Mouse (Mus musculus) embryonic facial prominence, embryonic 10.5 days (tissue): Measurements from ENCODE around the gene Evi5l. TPM values are rescaled to one million over a fixed set of nuclear protein-coding genes. Genes with fewer than 3 reads are reported as not detected.

ENCODE experiments used
- DNase-seq: peaks from one replicate; pipeline ENCODE4 v3.0.0-alpha.2; 2017; ENCODE audit warnings: low spot score
- H3K27ac ChIP-seq: fragments of 300-500 bp; sonication (generic); replicated peaks from 2 replicates; pipeline ENCODE4 v1.5.1; 2016; ENCODE audit warnings: mild to moderate bottlenecking
- H3K27me3 ChIP-seq: fragments of 300-500 bp; sonication (generic); replicated peaks from 2 replicates; pipeline ENCODE4 v1.6.1; 2016; ENCODE audit warnings: low read depth, mild to moderate bottlenecking; ENCODE audit not compliant: poor library complexity, severe bottlenecking
- H3K36me3 ChIP-seq: fragments of 300-500 bp; sonication (generic); replicated peaks from 2 replicates; pipeline ENCODE4 v1.6.1; 2016; ENCODE audit warnings: mild to moderate bottlenecking, moderate library complexity
- H3K4me1 ChIP-seq: fragments of 300-500 bp; sonication (generic); 2 replicates; pipeline ENCODE4 v1.6.1; 2016
- H3K4me3 ChIP-seq: fragments of 300-500 bp; sonication (generic); 2 replicates; pipeline ENCODE4 v1.5.1; 2016; ENCODE audit warnings: mild to moderate bottlenecking, moderate library complexity
- H3K9me3 ChIP-seq: fragments of 300-500 bp; sonication (generic); 2 replicates; pipeline ENCODE4 v1.6.1; 2016; ENCODE audit warnings: mild to moderate bottlenecking
- WGBS: fragments of 180-500 bp; shearing (Covaris S2); methylation state at CpG from one replicate; pipeline ENCODE4 v1.1.7; 2016; 5-methylcytosine and 5-hydroxymethylcytosine counted together
- polyA plus RNA-seq: library from polyadenylated mRNA; unstranded; fragments of >200 nt; fragmentation: Nextera tagmentation; extraction: Ambion mirVana; gene quantifications from 2 replicates; pipeline ENCODE4 v1.2.1, GENCODE M21; 2016

The Evi5l gene
- polyA plus RNA-seq, 1 experiment from 2014 or later, result 25.9 TPM

- Histone ChIP-seq H3K27ac (no peak overlapping the region), H3K9me3 (no peaks in the 10 kb centered on the region), H3K36me3 (no peaks in the 10 kb centered on the region), H3K27me3 (no peaks in the 10 kb centered on the region), H3K4me1 (no peaks in the 10 kb centered on the region), H3K4me3 (no peak overlapping the region)
- DNase-seq, result no peak
- 81% methylated on average over 2 of the region's 2 CpGs for WGBS
Measured at GRCm38 (mm10) chr8:4174018-4174417, 7.7 kb downstream of the Evi5l start.

DNA sequence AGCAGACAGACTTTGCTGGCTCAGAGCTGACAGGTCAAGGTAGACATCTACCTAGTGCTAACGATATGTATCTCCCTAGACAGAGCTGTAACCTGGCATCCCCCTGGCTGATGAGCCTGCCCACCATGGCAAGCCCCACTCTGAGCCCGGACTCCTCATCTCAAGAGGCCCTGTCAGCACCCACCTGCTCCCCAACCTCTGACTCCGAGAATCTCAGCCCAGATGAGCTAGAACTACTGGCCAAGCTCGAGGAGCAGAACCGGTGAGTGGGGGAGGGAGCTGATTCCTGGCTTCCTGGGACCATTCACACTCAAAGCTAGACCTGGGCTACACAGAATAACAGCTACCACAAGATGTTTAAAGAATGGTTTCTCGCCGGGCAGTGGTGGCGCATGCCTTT lies 17.0 kb downstream of the Evi5l start:
- H3K4me3 ChIP-seq, result no peak overlapping the region
- no peak overlapping the region for H3K27ac ChIP-seq
- 82% methylated on average over 8 of the region's 8 CpGs for WGBS
- H3K36me3 ChIP-seq, result peaks cover 30% of the 10 kb centered on the region
- H3K9me3 ChIP-seq, result no peaks in the 10 kb centered on the region
- H3K27me3 ChIP-seq, result no peaks in the 10 kb centered on the region
- DNase-seq, result no peak
- H3K4me1 ChIP-seq, result no peaks in the 10 kb centered on the region

DNA sequence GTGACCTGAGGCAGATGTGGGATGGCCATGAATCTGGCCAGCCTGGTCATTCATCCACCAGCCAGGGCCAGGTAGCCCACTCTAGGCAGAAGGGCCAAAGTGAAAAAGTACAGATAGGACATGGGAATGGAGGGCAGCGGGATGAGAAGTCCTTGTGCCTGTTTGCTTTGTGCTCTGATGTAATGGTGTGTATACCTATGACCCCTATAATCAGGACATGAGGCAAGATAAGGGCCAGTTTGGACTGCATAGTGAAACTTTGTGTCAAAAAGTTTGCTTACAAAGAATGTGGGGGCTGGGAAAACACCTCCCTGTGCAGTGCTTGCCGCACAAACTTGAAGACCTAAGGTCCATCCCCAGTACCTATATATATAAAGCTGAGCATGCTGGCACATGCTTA lies 19.8 kb downstream of the Evi5l start:
- Histone ChIP-seq H3K27me3 (no peaks in the 10 kb centered on the region), H3K4me3 (no peak overlapping the region), H3K9me3 (no peaks in the 10 kb centered on the region), H3K27ac (no peak overlapping the region), H3K36me3 (peaks cover 30% of the 10 kb centered on the region), H3K4me1 (no peaks in the 10 kb centered on the region)
- no peak for DNase-seq
- 97% methylated on average over 2 of the region's 2 CpGs for WGBS

DNA sequence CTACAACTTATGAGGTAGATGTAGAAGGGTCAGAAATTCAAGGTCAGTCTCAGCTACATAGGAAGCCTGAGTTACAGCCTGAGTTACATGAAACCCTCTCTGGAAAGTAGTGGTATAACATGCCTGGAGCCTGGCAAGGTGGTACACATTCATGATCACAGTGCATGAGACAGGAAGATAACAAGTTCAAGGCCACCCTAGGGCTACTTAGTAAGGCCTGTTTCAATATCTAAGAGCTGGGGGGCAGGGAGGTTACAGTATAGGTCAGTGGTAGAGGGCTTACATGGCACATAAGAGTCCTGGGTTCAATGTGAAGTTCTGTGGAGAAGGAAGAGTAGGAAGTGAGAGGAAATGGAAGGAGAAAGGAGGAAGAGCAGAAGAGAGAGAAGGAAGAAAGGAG lies 22.2 kb downstream of the Evi5l start:
- DNase-seq, result no peak
- Histone ChIP-seq H3K27ac (no peak overlapping the region), H3K4me3 (no peak overlapping the region), H3K9me3 (no peaks in the 10 kb centered on the region), H3K4me1 (peaks cover 15% of the 10 kb centered on the region), H3K36me3 (peaks cover 30% of the 10 kb centered on the region), H3K27me3 (no peaks in the 10 kb centered on the region; the same call in 1 of the 2 replicates)

DNA sequence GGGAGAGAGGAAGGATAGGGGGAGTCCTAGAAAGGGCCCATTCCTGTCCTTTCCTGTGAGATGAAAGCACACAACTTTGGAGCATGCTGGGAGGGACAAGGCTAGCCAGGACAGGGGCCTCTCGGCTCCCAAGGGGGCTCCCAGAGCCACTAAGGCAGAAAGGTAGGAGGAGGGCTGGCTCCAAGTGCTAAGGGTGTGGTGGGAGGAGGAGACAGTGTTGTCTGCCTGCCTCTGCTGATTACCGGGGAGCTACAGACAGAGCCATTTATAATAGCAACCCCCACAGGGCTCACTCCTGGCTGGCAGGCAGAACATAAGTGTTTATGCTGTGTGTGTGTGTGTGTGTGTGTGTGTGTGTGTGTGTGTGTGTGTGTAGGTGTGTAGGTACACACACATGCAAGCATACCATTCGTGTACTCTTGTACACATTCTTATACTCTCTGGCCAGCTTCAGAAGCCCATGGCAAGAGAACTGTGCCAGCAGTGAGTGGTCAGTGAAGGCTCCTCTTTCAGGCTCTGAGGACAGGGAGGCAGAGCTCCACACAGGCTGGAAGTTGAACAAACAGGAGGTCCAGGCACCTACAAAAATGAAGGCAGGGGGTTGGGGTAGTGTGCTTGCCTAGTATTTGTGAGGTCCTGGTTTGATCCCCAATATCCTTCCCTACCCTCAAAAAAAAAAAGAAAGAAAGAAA lies 22.8 kb downstream of the Evi5l start:
- DNase-seq, result no peak
- H3K9me3 ChIP-seq, result no peaks in the 10 kb centered on the region
- no peak overlapping the region for H3K4me3 ChIP-seq
- H3K27me3 ChIP-seq, result peaks cover 5% of the 10 kb centered on the region
- H3K27ac ChIP-seq, result no peak overlapping the region
- H3K4me1 ChIP-seq, result peaks cover 16% of the 10 kb centered on the region
- H3K36me3 ChIP-seq, result peaks cover 29% of the 10 kb centered on the region
- 40% methylated on average over 3 of the region's 3 CpGs for WGBS

DNA sequence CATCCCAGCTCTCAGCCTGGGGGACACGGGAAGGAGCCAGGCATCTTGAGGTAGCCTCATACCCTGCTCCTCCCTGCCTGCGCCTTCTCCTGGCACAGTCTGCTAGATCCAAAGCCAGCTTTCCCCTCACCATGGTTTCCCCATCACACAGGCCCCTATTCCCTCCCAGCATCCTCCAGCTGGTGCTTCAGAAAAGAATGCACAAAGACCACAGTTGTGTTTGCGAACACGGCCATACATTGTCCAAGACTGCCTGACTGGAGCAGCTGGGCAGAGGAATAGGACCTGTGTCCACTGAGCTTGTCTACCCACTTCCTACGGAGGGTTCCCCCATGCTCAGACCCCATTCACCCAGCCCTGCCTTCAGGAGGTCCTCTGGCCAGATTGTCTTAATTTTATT lies 25.9 kb downstream of the Evi5l start:
- no peaks in the 10 kb centered on the region for H3K9me3 ChIP-seq
- peaks cover 12% of the 10 kb centered on the region for H3K27me3 ChIP-seq
- 53% methylated on average over 5 of the region's 5 CpGs for WGBS
- no peak overlapping the region for H3K27ac ChIP-seq
- H3K4me3 ChIP-seq, result no peak overlapping the region
- peaks cover 4% of the 10 kb centered on the region for H3K36me3 ChIP-seq
- H3K4me1 ChIP-seq, result peaks cover 16% of the 10 kb centered on the region
- no peak for DNase-seq

DNA sequence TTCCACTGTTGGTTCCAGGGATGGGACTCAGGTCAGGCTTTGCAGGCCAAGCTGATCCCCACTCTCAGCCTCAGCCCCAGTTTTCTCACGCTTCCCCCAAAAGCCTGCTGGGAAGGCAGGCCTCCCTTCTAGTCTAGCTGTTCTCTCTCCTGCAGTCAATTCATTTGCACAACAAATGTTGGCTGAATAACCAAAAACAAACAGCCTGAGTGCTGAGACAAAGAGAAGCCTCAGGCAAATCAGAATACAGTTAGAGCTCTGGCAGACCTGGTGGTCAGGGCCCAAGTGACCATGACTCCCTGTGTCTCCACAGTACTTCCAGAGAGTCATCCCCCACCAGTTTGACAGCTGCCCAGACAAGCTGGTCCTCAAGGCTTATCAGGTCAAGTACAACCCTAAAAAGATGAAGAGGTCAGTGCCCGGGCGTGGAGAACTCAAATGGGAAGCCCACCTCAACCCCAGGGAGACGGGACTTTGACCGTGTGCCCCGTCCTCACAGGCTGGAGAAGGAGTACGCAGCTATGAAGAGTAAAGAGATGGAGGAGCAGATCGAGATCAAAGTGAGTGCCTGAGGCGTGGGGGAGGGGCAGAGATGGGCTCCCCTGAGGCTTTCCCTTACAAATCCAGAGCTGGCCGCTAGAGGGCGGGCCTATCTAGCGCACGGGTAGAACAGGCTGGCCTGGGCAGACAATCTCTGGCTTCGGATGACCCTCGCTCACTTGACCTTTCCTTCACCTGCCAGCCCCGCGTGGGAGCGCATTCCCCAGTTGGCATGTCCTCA lies 26.6 kb downstream of the Evi5l start:
- Histone ChIP-seq H3K4me1 (peaks cover 16% of the 10 kb centered on the region), H3K4me3 (peak overlapping the region; percentile 29; the same call in 1 of the 2 replicates), H3K27me3 (peaks cover 12% of the 10 kb centered on the region), H3K36me3 (no peaks in the 10 kb centered on the region), H3K27ac (peak overlapping the region; percentile 46), H3K9me3 (no peaks in the 10 kb centered on the region)
- DNase-seq, result peak; percentile 87
- 6% methylated on average over 18 of the region's 18 CpGs for WGBS

DNA sequence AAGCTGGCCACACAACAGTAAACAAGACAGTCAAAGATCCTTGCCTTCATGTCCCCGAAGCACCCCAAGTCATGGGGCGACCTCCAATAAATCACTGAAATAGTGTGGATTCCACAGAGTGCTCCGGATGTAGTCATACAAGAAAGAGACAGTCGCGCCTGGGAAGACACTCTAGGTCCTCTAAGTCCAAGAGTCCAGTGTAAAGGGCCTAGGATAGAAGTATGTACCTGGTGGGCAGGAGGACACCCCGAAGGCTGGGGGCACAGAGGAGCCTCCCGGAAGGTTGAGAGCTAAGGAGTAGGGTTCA lies 27.2 kb downstream of the Evi5l start:
- H3K27ac ChIP-seq, result no peak overlapping the region
- DNase-seq, result no peak
- no peaks in the 10 kb centered on the region for H3K9me3 ChIP-seq
- WGBS, result 56% methylated on average over 7 of the region's 7 CpGs
- H3K27me3 ChIP-seq, result peaks cover 12% of the 10 kb centered on the region
- H3K36me3 ChIP-seq, result no peaks in the 10 kb centered on the region
- peaks cover 16% of the 10 kb centered on the region for H3K4me1 ChIP-seq
- no peak overlapping the region for H3K4me3 ChIP-seq

- H3K4me3 ChIP-seq, result no peak overlapping the region
- peaks cover 48% of the 10 kb centered on the region for H3K27me3 ChIP-seq
- H3K4me1 ChIP-seq, result peaks cover 11% of the 10 kb centered on the region
- H3K9me3 ChIP-seq, result no peaks in the 10 kb centered on the region
- no peak overlapping the region for H3K27ac ChIP-seq
- WGBS, result 65% methylated on average over 2 of the region's 2 CpGs
- no peaks in the 10 kb centered on the region; the same call in 1 of the 2 replicates for H3K36me3 ChIP-seq
- DNase-seq, result no peak
Measured at GRCm38 (mm10) chr8:4201321-4201720, 35.0 kb downstream of the Evi5l start.

GRCm38 (mm10) chr8:4205246-4206123 lies 39.1 kb downstream of the Evi5l start:
- WGBS, result 9% methylated on average over 38 of the region's 38 CpGs
- DNase-seq, result peak; percentile 46
- Histone ChIP-seq H3K36me3 (peaks cover 16% of the 10 kb centered on the region), H3K27me3 (peaks cover 87% of the 10 kb centered on the region), H3K4me1 (peaks cover 18% of the 10 kb centered on the region), H3K4me3 (peak overlapping the region; percentile 39), H3K9me3 (peaks cover 6% of the 10 kb centered on the region), H3K27ac (no peak overlapping the region; the same call in 1 of the 2 replicates)

GRCm38 (mm10) chr8:4206182-4207015 lies 40.0 kb downstream of the Evi5l start:
- Histone ChIP-seq H3K27me3 (peaks cover 95% of the 10 kb centered on the region), H3K4me1 (peaks cover 18% of the 10 kb centered on the region), H3K4me3 (peak overlapping the region; percentile 39), H3K27ac (no peak overlapping the region; the same call in 1 of the 2 replicates), H3K9me3 (peaks cover 6% of the 10 kb centered on the region), H3K36me3 (peaks cover 20% of the 10 kb centered on the region)
- 4% methylated on average over 44 of the region's 44 CpGs for WGBS
- peak; percentile 31 for DNase-seq

- peaks cover 96% of the 10 kb centered on the region for H3K27me3 ChIP-seq
- H3K36me3 ChIP-seq, result peaks cover 20% of the 10 kb centered on the region
- DNase-seq, result no peak
- H3K9me3 ChIP-seq, result peaks cover 6% of the 10 kb centered on the region
- peaks cover 18% of the 10 kb centered on the region for H3K4me1 ChIP-seq
- H3K27ac ChIP-seq, result no peak overlapping the region
- WGBS, result 47% methylated on average over 2 of the region's 2 CpGs
- 0 out of 2 replicates have a peak overlapping the region, but pooled peaks have one; percentile 39 for H3K4me3 ChIP-seq
Measured at GRCm38 (mm10) chr8:4207016-4207350, 40.6 kb downstream of the Evi5l start.
